Mouse (Mus musculus): Measurements from ENCODE around the gene Erlin1.

DNA sequence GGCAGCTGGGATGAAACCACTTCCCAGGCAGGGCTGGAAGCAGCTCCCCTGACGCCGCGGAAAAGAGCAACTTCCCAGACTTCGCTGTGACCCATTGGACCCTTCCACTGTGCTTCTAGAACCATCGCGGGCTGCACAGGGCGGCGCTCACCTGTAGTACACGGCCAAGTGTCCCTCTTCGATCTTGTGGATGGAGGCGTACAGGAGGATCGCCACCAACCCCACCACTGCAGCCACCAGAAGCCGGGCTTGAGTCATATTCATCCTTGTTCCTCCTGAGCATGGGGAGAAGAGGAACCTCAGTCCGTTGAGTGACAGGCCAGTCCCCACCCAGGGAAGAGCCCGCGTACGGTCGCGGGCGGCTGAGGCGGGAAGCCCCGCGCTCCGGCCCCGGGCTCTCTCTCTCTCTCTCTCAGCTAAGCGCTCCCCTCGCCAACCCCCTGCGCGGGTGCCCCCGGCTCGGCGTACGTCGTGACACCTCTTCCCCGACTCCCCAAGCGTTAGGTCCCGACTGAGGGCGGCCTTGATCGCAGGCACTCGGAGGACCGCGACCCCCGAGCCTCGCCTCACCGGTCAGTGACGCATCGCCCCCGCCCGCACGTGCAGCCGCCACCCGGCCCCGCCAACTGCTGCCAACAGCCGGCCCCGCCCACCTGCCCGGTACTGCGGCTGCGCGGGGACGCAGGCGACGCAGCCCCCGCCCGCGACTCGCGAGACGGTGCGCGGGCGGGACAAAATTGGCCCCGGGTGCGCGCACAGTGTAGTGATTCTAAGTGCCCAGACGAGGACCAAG is at the start of gene Erlin1:
- no peak for TF ChIP-seq CTCF (IDR thresholded peaks at IDR 0.05; ENCODE audit: control insufficient read depth, insufficient read depth, insufficient read length)
- TF ChIP-seq CEBPB (IDR thresholded peaks at IDR 0.05; ENCODE audit: low read depth), result no peak
- peak; percentile 55 for TF ChIP-seq MAX (IDR thresholded peaks at IDR 0.05)
- no peak for TF ChIP-seq MYOD1 (IDR thresholded peaks at IDR 0.05; ENCODE audit: control insufficient read depth, insufficient read length, low read depth)
